Mouse (Mus musculus) thymus, postnatal 25 days (tissue): ENCODE data around the gene Unc93b1.

Experiments used
- DNase-seq: peaks from one replicate; pipeline ENCODE4 v3.0.0; 2022

The Unc93b1 gene

DNA sequence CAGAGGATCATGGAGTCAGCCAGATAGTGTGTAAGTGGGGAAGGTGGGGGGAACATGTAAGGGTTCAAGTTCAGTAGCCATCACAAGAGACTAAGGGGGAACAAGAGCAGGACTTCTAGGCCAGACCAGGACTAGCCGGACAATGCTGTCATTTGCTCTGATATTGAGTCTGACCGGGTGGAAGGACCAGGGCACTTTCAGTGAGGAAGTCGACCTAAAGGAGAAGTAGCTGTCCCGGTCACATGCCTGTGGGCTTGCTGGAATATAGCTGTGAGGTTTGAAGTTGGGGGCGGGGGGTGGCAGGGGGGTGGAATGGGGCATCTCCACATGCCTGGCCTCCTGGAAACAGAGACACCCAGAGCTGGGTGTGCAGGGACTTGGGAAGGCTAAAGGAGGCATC is 20.5 kb upstream of the Unc93b1 start:
- DNase-seq = no peak

DNA sequence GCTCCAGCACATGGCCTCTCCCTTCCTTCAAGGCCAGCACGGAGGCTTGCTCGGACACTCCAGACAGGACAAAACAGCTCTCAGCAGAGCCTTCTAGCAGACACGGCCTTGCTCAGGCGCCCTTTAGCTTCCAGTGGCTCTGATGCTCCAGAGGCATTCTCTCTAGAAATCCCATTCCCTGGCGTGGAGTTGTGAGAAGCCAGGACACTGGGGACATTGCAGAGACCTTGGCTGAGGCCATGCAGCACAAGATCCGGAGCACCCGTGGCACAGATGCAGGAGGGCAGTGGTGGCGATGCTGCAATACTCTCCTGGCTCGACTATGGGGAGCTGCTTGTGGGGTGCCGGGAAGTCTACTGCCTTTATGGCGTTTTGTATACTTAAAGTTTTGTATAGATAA is 18.3 kb upstream of the Unc93b1 start:
- DNase-seq = no peak

DNA sequence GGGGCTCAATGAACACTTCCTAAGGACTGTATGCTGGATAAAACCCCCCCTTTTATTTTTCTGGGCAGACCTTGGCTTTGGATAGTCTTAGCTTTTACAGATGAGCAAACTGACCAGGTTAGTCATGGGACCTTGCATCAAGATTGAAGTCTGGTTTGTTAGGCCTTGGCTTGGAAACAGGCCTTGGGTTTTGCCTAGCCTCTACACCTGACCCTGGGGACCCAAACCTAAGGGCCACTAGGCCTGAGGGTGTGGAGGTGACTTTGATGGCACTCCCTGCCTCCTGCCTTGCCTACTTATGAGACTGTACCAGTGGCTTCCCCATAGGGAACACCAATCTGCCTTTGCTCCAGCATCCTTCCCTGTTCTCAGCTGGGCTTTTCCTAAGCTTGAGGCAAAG is 15.1 kb upstream of the Unc93b1 start:
- no peak for DNase-seq

DNA sequence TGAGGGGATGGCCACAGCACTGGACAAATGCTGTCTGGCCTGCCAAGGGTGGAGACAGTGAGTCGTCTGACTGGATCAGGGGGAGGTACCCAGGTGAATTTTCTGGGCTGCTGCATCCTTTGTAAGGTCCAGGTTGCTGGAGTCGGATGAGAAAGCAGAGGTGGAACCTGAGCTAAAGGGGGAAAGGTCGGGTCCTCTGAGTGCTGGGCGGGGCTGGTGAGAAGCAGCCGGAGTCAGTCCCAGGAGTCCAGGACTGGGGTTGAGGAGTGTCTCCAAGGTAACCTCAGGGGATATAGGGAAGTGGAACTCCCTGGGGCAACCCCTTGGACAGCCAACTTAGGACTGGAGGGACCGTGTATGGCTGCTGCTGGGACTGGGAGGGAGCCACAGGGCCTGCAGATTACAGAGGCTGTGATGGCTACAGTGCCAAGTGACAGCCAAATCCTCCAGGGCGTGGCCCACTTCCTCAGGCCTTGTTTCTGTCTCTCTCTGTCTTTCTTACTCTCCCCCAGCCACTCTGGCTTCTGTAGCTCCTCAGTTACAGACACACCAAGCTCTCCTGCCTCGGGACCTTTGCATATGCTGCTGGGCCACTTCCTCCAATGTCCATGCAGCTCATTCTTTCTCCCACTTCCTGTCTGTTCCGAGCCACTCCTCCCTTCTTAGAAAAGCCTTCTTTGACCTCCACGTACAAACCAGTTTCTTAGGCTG is 12.2 kb upstream of the Unc93b1 start:
- DNase-seq = no peak

DNA sequence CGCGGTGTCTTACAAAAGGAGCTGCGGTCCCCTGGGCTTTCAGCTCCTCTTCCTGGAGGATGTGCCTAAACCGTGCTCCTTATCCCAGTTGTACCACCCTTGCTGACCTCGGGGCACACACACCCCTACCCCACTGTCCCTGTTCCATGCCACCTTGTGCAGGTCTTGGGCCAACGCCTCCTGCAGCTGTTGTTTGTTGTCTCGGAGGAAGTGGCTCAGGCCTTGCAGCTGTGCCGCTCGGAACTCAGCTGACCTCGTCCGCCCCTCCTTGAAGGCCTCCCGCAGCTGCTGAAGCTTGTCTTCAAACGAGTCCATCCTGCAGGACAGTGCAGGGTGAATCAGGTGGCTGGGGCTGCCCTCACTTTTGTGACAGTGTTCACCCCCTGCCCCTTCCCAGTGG is 11.4 kb upstream of the Unc93b1 start:
- DNase-seq = peak; percentile 38

- DNase-seq = no peak
Measured at GRCm38 (mm10) chr19:3924190-3924589, 10.8 kb upstream of the Unc93b1 start.

- DNase-seq = no peak
Measured at GRCm38 (mm10) chr19:3924868-3925267, 10.1 kb upstream of the Unc93b1 start.

- no peak for DNase-seq
Measured at GRCm38 (mm10) chr19:3925859-3926258, 9.1 kb upstream of the Unc93b1 start.

DNA sequence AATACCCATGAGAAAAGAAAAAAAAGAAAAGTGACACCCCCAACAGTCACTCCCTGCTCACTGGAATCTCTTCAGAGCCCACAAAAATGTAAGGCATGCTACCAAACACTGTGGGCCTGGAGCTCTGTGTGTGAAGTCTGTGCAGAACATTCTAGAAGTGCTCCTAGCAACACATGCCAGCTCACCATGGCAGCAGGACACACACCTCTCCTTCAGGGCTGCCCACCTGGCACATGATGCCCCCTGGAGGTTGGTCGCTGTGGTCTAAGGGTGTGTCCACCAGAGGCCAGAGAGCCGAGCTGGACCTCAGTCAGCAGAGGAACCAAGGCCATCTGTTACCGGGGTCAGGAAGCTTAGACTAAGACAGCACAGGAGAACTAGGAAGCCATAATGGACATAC is 8.7 kb upstream of the Unc93b1 start:
- no peak for DNase-seq

- DNase-seq = no peak
Measured at GRCm38 (mm10) chr19:3926685-3927084, 8.3 kb upstream of the Unc93b1 start.

- DNase-seq = no peak
Measured at GRCm38 (mm10) chr19:3927989-3928388, 7.0 kb upstream of the Unc93b1 start.

- no peak for DNase-seq
Measured at GRCm38 (mm10) chr19:3928779-3929178, 6.2 kb upstream of the Unc93b1 start.

GRCm38 (mm10) chr19:3929211-3929941 is 5.6 kb upstream of the Unc93b1 start, which contains the start of gene Aldh3b1:
Gene Aldh3b1, minus strand, starts transcription at chr19:3929808.
- DNase-seq = no peak

GRCm38 (mm10) chr19:3930262-3931057 is 4.5 kb upstream of the Unc93b1 start:
- DNase-seq = peak; percentile 61

- no peak for DNase-seq
Measured at GRCm38 (mm10) chr19:3931716-3932115, 3.3 kb upstream of the Unc93b1 start.

DNA sequence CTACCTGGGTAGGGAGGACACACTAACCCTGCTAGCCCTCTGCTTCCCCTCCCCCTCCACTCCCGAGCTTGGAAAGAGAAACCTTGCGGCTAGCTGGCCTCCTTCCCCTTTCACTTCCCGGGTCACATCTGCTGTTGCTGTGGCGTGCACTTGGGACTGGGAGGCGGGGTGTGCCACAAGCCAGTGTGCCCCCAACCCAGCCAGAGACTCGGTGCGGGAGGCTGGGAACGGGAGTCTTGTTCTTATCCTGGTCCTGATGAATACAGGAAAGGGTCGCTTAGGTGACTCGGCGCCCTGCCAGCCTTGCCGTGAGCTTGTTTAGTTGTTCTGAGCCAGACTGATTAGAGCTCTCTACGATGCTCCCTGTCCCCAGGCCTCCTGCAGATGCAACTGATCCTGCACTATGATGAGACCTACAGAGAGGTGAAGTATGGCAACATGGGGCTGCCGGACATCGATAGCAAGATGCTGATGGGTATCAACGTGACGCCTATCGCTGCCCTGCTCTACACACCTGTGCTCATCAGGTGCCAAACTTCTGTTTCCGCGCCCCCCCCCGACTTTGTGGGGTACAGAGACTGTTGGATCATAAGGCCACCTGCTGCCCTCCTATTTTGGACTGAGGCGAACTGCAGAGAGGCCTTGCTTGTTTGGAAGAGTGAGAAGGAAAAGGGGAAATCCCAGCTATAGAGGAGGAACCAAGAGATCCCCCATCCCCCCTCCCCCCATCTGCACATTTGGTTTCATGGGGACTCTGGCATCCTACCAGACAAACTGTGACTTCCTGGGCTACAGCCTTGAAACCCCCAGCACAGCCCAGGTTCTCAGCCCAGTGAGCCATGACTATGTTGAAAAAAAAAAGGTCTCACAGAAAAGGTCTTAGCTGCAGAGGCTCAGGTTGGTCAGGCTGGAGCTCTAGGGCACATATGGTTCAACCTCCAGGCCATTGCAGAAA is 1.2 kb downstream of the Unc93b1 start:
- DNase-seq = peak; percentile 64

- DNase-seq = no peak
Measured at GRCm38 (mm10) chr19:3942315-3942714, 7.3 kb downstream of the Unc93b1 start.

GRCm38 (mm10) chr19:3942986-3943735 is 8.2 kb downstream of the Unc93b1 start:
- DNase-seq = peak; percentile 64

GRCm38 (mm10) chr19:3945872-3946564 is 11.0 kb downstream of the Unc93b1 start:
- peak; percentile 78 for DNase-seq

DNA sequence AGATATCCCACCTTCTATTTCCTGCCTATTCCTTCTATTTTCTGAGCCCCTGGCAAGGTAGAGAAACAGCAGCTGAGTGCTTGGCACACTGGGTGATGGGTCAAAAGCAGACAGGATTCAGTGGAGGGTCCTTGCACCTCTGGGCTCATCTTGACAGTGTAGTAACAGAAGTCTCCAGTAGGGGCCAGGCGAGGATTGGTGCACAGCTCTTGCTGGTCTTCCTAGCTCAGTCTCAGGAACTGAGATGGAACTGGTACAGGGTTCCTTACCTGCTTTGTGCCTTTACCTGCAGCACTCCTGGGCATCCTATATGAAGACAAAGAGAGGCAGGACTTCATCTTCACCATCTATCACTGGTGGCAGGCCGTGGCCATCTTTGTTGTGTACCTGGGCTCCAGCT is 11.7 kb downstream of the Unc93b1 start:
- DNase-seq = peak; percentile 79

GRCm38 (mm10) chr19:3947813-3948212 is 12.8 kb downstream of the Unc93b1 start:
- DNase-seq = no peak
